Mouse (Mus musculus): Measurements from ENCODE around the gene Eef1akmt1. TPM values are rescaled to one million over a fixed set of nuclear protein-coding genes. Genes with fewer than 3 reads are reported as not detected.

Gene Eef1akmt1
- 65.6 and 80.2 TPM in 2 replicates for polyA plus RNA-seq (2016; fragmentation: Nextera tagmentation; extraction: Ambion mirVana)

GRCm38 (mm10) chr14:57571155-57572133, at the start of gene Eef1akmt1:
Eef1akmt1 (minus strand) TSS chr14:57571612.
- Histone ChIP-seq H3K27ac (peak within 1 kb of the TSS; percentile 70), H3K36me3 (peaks cover 3% of the 10 kb centered on the region), H3K4me1 (peaks cover 5% of the 10 kb centered on the region; the same call in 1 of the 2 replicates), H3K4me3 (peak within 1 kb of the TSS; percentile 55), H3K27me3 (no peaks in the 10 kb centered on the region), H3K4me2 (replicated peaks) (peak within 1 kb of the TSS; percentile 59), H3K9me3 (replicated peaks) (no peaks in the 10 kb centered on the region), H3K9ac (peak within 1 kb of the TSS; percentile 73)
- peak; percentile 100 for ATAC-seq (ENCODE audit: low FRiP score)
- 11% methylated on average over 35 of the region's 35 CpGs for WGBS

DNA sequence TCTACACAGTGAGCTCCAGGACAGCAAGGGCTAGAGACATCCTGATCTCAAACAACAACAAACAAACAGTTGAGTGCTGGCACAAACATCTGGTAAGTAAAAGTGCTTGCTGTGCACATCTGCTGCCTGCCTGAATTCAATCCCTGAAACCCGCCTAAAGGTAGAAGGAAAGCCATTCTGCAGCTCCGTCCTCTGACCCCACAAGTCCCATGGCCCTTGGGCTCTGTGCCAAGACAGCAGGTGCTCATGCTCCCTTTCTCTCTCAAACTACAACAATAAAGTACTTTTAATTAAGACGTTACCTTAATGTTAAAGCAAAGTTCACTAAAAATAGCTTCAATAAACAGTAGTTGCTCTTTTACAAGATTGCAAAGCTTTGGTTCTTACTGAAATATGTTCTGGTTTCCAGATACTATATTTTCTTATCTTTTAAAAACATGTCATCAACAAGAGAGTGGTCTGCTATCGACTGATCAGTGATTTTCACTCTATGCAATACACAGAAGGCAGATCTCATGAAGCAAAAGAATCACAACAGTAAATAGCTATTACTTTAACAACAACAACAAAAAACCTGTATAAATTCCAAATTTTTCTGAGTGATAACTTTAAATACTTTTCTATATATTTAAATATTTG, 49.3 kb upstream of the Eef1akmt1 start:
- no peak overlapping the region for H3K9ac ChIP-seq
- no peaks in the 10 kb centered on the region for H3K4me1 ChIP-seq
- no peak overlapping the region for H3K4me2 ChIP-seq (replicated peaks)
- no peak overlapping the region for H3K4me3 ChIP-seq
- H3K36me3 ChIP-seq = peaks cover 6% of the 10 kb centered on the region
- no peak for ATAC-seq (ENCODE audit: low FRiP score)
- H3K27ac ChIP-seq = no peak overlapping the region
- no peaks in the 10 kb centered on the region for H3K9me3 ChIP-seq (replicated peaks)
- 53% methylated on average over 4 of the region's 4 CpGs for WGBS
- H3K27me3 ChIP-seq = no peaks in the 10 kb centered on the region

DNA sequence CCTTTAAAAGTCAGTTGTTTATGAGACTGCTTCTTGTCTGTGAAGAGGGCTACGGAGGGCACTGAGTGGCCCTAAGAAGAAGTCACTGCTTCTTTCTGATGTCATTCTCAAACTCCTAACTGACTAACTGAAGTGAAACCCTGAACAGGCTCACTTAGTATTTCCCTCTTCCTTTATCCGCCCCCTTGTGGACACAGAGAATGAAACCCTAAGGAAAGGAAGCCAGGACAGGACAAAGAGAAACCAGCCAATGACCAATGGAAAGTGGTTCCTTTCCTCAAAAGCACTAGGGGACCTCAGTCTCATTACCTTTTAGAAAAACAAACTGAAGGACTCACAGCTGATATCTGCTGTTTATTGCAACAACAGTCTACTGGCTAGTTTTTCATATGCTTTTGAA, 48.1 kb upstream of the Eef1akmt1 start:
- Histone ChIP-seq H3K27me3 (no peaks in the 10 kb centered on the region), H3K27ac (no peak overlapping the region), H3K9me3 (replicated peaks) (no peaks in the 10 kb centered on the region), H3K4me1 (no peaks in the 10 kb centered on the region), H3K4me3 (no peak overlapping the region), H3K36me3 (no peaks in the 10 kb centered on the region; the same call in 1 of the 2 replicates), H3K4me2 (replicated peaks) (no peak overlapping the region), H3K9ac (no peak overlapping the region)
- ATAC-seq (ENCODE audit: low FRiP score) = no peak
- WGBS = 53% methylated on average over 2 of the region's 2 CpGs

DNA sequence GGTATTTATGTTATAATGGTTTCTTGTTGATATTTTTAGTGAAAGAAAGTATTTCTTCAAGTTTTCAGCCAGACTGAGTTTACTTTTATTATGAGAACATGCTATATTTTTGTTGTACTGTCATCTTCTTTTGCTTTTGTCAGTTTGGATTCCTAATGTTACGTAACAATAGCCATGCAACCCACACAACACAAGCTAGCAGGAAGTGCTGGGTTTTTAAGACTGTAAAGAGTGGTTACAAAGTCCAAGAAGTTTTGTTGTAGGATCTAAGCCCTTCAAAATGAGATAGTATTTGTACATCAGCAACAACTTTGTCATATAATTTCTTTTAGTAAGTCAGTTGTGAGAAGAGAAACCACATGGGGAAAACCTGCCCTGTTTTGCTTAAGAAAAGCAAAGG, 46.3 kb upstream of the Eef1akmt1 start:
- no peaks in the 10 kb centered on the region for H3K36me3 ChIP-seq
- 96% methylated on average over 1 of the region's 1 CpGs for WGBS
- no peaks in the 10 kb centered on the region for H3K9me3 ChIP-seq (replicated peaks)
- no peaks in the 10 kb centered on the region for H3K4me1 ChIP-seq
- no peak overlapping the region for H3K9ac ChIP-seq
- H3K27ac ChIP-seq = no peak overlapping the region
- no peak overlapping the region for H3K4me3 ChIP-seq
- H3K4me2 ChIP-seq (replicated peaks) = no peak overlapping the region
- no peaks in the 10 kb centered on the region for H3K27me3 ChIP-seq
- no peak for ATAC-seq (ENCODE audit: low FRiP score)

GRCm38 (mm10) chr14:57616339-57616965, 45.0 kb upstream of the Eef1akmt1 start:
- Histone ChIP-seq H3K27ac (no peak overlapping the region), H3K9ac (no peak overlapping the region), H3K27me3 (no peaks in the 10 kb centered on the region), H3K4me3 (no peak overlapping the region), H3K9me3 (replicated peaks) (no peaks in the 10 kb centered on the region), H3K36me3 (no peaks in the 10 kb centered on the region), H3K4me1 (no peaks in the 10 kb centered on the region), H3K4me2 (replicated peaks) (no peak overlapping the region)
- WGBS = 84% methylated on average over 6 of the region's 6 CpGs
- no peak for ATAC-seq (ENCODE audit: low FRiP score)

DNA sequence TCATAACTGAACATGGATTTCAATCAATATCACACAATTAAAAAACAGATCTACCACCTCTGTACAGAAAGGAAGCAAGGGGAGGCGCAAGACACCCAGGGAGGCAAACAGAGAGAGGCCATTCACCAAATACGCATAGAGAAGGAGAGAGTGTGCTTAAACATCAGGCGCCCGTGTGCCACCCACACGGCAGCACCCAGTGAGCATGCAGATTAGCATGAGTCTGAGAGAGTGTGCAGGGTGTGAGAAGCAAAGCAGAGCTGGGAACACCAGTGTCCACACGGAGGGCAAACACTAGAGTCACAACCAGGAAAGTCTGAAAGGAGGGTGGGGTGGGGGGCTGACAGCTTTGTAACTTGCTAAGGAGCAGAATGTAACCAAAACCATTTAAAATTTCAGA, 44.4 kb upstream of the Eef1akmt1 start:
- H3K4me1 ChIP-seq = no peaks in the 10 kb centered on the region
- ATAC-seq (ENCODE audit: low FRiP score) = no peak
- no peak overlapping the region for H3K4me2 ChIP-seq (replicated peaks)
- no peaks in the 10 kb centered on the region for H3K9me3 ChIP-seq (replicated peaks)
- H3K27me3 ChIP-seq = no peaks in the 10 kb centered on the region
- no peak overlapping the region for H3K9ac ChIP-seq
- 88% methylated on average over 6 of the region's 6 CpGs for WGBS
- no peak overlapping the region for H3K27ac ChIP-seq
- H3K4me3 ChIP-seq = no peak overlapping the region
- no peaks in the 10 kb centered on the region for H3K36me3 ChIP-seq

- Histone ChIP-seq H3K4me1 (peaks cover 8% of the 10 kb centered on the region), H3K27me3 (no peaks in the 10 kb centered on the region)
These were observed 39.6 kb upstream of the Eef1akmt1 start for GRCm38 (mm10) chr14:57611034-57611433.

GRCm38 (mm10) chr14:57609816-57610329, 38.5 kb upstream of the Eef1akmt1 start:
- H3K9me3 ChIP-seq (replicated peaks) = no peaks in the 10 kb centered on the region
- WGBS = 81% methylated on average over 4 of the region's 4 CpGs
- H3K4me1 ChIP-seq = peaks cover 8% of the 10 kb centered on the region
- H3K36me3 ChIP-seq = no peaks in the 10 kb centered on the region
- no peak for ATAC-seq (ENCODE audit: low FRiP score)
- H3K4me3 ChIP-seq = no peak overlapping the region
- no peaks in the 10 kb centered on the region for H3K27me3 ChIP-seq
- H3K9ac ChIP-seq = no peak overlapping the region
- H3K4me2 ChIP-seq (replicated peaks) = no peak overlapping the region
- H3K27ac ChIP-seq = no peak overlapping the region

More at GRCm38 (mm10) chr14:57611034-57611433, 39.6 kb upstream of the Eef1akmt1 start:
- Histone ChIP-seq H3K9me3 (replicated peaks) (no peaks in the 10 kb centered on the region), H3K4me3 (no peak overlapping the region), H3K4me2 (replicated peaks) (no peak overlapping the region), H3K36me3 (no peaks in the 10 kb centered on the region), H3K9ac (no peak overlapping the region), H3K27ac (no peak overlapping the region)
- WGBS = 45% methylated on average over 2 of the region's 2 CpGs
- no peak for ATAC-seq (ENCODE audit: low FRiP score)

- H3K9me3 ChIP-seq (replicated peaks) = no peaks in the 10 kb centered on the region
- H3K27me3 ChIP-seq = no peaks in the 10 kb centered on the region
- no peak overlapping the region for H3K4me2 ChIP-seq (replicated peaks)
- H3K9ac ChIP-seq = no peak overlapping the region
- H3K4me1 ChIP-seq = peaks cover 8% of the 10 kb centered on the region
- peak; percentile 84 for ATAC-seq (ENCODE audit: low FRiP score)
- H3K36me3 ChIP-seq = peaks cover 12% of the 10 kb centered on the region
- H3K4me3 ChIP-seq = no peak overlapping the region
- no peak overlapping the region for H3K27ac ChIP-seq
- WGBS = 46% methylated on average over 1 of the region's 1 CpGs
These were observed 36.1 kb upstream of the Eef1akmt1 start for GRCm38 (mm10) chr14:57607500-57607899.

DNA sequence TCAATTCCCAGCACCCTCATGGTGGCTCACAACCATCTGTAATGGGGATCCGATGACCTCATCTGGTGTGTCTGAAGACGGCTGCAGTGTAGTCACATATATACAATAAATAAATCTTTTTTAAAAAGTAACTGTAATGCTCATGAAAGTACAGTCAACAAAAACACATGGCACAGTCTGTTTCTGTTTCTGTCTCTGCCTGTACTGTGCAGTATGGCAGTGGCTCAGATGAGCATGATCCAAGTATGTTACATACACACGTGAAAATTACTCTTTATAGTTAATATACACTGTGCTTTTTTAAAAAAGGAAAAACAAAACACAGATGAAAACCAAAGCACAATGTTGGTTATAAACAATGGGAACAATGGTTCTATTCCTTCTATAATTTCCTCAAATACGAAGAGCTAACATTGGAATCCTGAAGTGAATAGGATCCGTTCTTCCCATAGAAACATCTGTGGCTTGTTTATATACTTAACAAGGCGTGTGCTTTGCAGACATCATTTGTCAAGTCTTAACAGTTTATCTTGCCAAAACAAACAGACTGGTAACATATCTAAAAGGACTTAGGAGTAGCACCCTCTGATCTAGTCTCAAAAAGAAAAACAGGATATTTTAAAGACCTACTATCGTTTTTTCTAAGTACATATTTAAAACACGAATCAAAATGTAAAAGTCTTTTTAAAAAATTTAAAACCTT, 35.4 kb upstream of the Eef1akmt1 start:
- peaks cover 17% of the 10 kb centered on the region for H3K36me3 ChIP-seq
- no peak overlapping the region for H3K4me3 ChIP-seq
- H3K27ac ChIP-seq = no peak overlapping the region
- H3K9me3 ChIP-seq (replicated peaks) = no peaks in the 10 kb centered on the region
- peaks cover 8% of the 10 kb centered on the region for H3K4me1 ChIP-seq
- ATAC-seq (ENCODE audit: low FRiP score) = no peak
- H3K9ac ChIP-seq = no peak overlapping the region
- no peak overlapping the region for H3K4me2 ChIP-seq (replicated peaks)
- WGBS = 78% methylated on average over 8 of the region's 8 CpGs
- H3K27me3 ChIP-seq = no peaks in the 10 kb centered on the region

GRCm38 (mm10) chr14:57593279-57593678, 21.9 kb upstream of the Eef1akmt1 start:
- Histone ChIP-seq H3K27ac (no peak overlapping the region), H3K27me3 (no peaks in the 10 kb centered on the region), H3K4me1 (no peaks in the 10 kb centered on the region), H3K4me2 (replicated peaks) (no peak overlapping the region), H3K9ac (no peak overlapping the region), H3K9me3 (replicated peaks) (no peaks in the 10 kb centered on the region), H3K4me3 (no peak overlapping the region), H3K36me3 (peaks cover 60% of the 10 kb centered on the region)
- ATAC-seq (ENCODE audit: low FRiP score) = no peak
- WGBS = 91% methylated on average over 5 of the region's 5 CpGs

Measured in hindbrain, embryonic 12.5 days (tissue).